Mouse (Mus musculus) kidney, embryonic 14.5 days (tissue): Measurements from ENCODE around the gene S100b. TPM values are rescaled to one million over a fixed set of nuclear protein-coding genes. Genes with fewer than 3 reads are reported as not detected.

Experiments used
- microRNA counts: library from miRNA; unstranded; fragments of <30 nt; microRNA quantifications from one replicate; lab custom pipeline; 2017
- microRNA-seq: library from miRNA; unstranded; fragments of <30 nt; microRNA quantifications from one replicate; pipeline ENCODE4, GENCODE M21; 2016
- polyA plus RNA-seq: library from polyadenylated mRNA; unstranded; fragments of >200 nt; fragmentation: Nextera tagmentation; extraction: Ambion mirVana; gene quantifications from 2 replicates; pipeline ENCODE4 v1.2.1, GENCODE M21; 2014

S100b gene
- polyA plus RNA-seq, 1 experiment from 2014 or later: 0.32 TPM

MicroRNA genes within 50 kb of the gene (microRNA counts, 519-probe panel; counts per million panel counts)
- microRNA mmu-miR-678 (lab: Ali Mortazavi, UCI): not detected

Small RNAs within 50 kb of the gene (microRNA-seq; reads per million reads assigned to microRNA genes)
- gene Mir678: not detected

Other genes starting within 250 kb of the S100b start
- 16.7 and 24.9 TPM in 2 replicates for gene Zfp280b, start 221.2 kb upstream of the S100b start, polyA plus RNA-seq
- 0.30 TPM in 1 of 2 replicates, not detected in the other for gene Slc5a4b, start 142.9 kb upstream of the S100b start, polyA plus RNA-seq
- not detected in 2 replicates for gene Slc5a4a, start 106.4 kb upstream of the S100b start, polyA plus RNA-seq
- gene Prmt2, start 16.0 kb upstream of the S100b start, polyA plus RNA-seq: 39.4 and 57.6 TPM in 2 replicates
- gene Dip2a, start 91.4 kb downstream of the S100b start, polyA plus RNA-seq: 5.7 and 6.3 TPM in 2 replicates
- gene AC141477.1, start 186.6 kb downstream of the S100b start, polyA plus RNA-seq: not detected in 2 replicates
- gene Pcnt, start 188.9 kb downstream of the S100b start, polyA plus RNA-seq: 20.2 and 27.1 TPM in 2 replicates
- gene 2610028H24Rik, start 195.2 kb downstream of the S100b start, polyA plus RNA-seq: not detected in 2 replicates
- gene Mcm3ap, start 215.1 kb downstream of the S100b start, polyA plus RNA-seq: 51.3 and 71.4 TPM in 2 replicates
- 5.3 and 6.0 TPM in 2 replicates for gene Ybey, start 215.3 kb downstream of the S100b start, polyA plus RNA-seq